Mouse (Mus musculus) G1E (cell line): Measurements from ENCODE around the gene Epo.

Source experiments
- CTCF ChIP-seq: IDR thresholded peaks from 2 replicates; pipeline ENCODE4 v1.5.1; 2012; ENCODE audit warnings: low read depth, low read length, inconsistent platforms, mixed read lengths
- GATA1 ChIP-seq: IDR thresholded peaks from 2 replicates; pipeline ENCODE4 v1.6.1; 2012; ENCODE audit warnings: borderline replicate concordance, low read length, inconsistent platforms, mixed read lengths
- POLR2AphosphoS5 ChIP-seq: IDR thresholded peaks from 2 replicates; pipeline ENCODE4 v1.6.1; 2012; ENCODE audit warnings: low read depth, low read length, inconsistent platforms; ENCODE audit not compliant: insufficient replicate concordance

GRCm38 (mm10) chr5:137570691-137571586 lies 37.9 kb upstream of the Epo start:
- no peak for TF ChIP-seq CTCF
- TF ChIP-seq GATA1, result no peak
- no peak for TF ChIP-seq POLR2AphosphoS5
